Mouse (Mus musculus) left cerebral cortex, postnatal 36 days (tissue): ENCODE data around the gene Fam83f. TPM values are rescaled to one million over a fixed set of nuclear protein-coding genes. Genes with fewer than 3 reads are reported as not detected.

Source experiments
- DNase-seq, 2 experiments: peaks; one replicate each; pipeline ENCODE4 v3.0.0; 2021 to 2022; ENCODE audit warnings: low spot score in 2 of 2, mixed read lengths in 1 of 2
- intact Hi-C: fragments of 180-260 bp; cut with DNase I; formaldehyde crosslinking; loops from one replicate; pipeline ENCODE4 v1.15.1; 2025
- total RNA-seq, 2 experiments: library from RNA; stranded (reverse); gene quantifications; 2 replicates each; pipeline ENCODE4 v1.2.3; 2021

The Fam83f gene
- under 1 TPM; 0.39 TPM for total RNA-seq

GRCm38 (mm10) chr15:80671295-80672252 is at the start of gene Fam83f:
Gene Fam83f (plus strand): TSS chr15:80671847.
- intact Hi-C loops: no loop called here
- DNase-seq: no peak

- DNase-seq: no peak
- intact Hi-C loops: no loop called here
Observed at GRCm38 (mm10) chr15:80623171-80623837, 48.3 kb upstream of the Fam83f start.

DNA sequence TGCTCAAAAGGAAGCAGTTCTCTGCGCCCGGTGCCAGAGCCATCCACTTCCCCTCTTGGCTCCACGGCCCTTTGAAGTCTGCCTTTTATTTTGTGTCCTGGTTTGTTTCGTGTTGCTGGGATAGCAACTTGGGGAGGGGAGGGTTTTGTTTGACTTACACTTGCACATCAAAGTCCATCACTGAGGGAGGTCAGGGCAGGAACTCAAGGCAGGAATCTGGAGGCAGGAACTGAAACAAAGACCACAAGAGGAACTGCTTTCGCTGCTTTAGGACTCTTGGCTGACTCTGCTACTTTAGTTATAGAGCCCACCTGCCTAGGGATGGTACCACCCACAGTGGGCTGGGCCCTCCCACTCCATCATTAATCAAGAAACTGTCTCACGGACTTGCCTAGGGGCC is 45.2 kb upstream of the Fam83f start:
- no peak for DNase-seq
- intact Hi-C loops: loop anchor here (5.0 kb wide), 1 partner anchor 359 kb away; no protein-coding TSS in a partner anchor

DNA sequence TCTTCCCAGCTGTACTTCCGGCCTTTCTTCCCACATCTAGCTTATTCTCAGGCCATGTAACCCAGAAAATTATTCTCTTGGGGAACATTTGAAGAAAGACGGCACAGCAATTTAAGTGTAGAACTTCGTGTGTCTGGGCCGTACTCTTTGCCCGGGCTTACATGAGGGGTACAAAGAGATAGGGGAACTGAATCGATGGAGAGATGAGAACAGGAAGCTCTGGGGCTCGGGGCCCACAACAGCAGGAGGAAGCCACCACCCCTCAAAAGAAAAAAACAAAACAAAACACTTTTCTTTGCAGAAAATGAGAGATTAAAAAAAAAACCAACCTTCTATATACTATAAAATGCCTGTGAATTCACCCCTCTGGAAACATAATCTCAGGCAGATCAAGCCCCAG is 41.5 kb upstream of the Fam83f start:
- intact Hi-C loops: loop anchor here (5.0 kb wide), 2 partner anchors 128 to 343 kb away; partner anchors contain the start of gene Cacna1i

DNA sequence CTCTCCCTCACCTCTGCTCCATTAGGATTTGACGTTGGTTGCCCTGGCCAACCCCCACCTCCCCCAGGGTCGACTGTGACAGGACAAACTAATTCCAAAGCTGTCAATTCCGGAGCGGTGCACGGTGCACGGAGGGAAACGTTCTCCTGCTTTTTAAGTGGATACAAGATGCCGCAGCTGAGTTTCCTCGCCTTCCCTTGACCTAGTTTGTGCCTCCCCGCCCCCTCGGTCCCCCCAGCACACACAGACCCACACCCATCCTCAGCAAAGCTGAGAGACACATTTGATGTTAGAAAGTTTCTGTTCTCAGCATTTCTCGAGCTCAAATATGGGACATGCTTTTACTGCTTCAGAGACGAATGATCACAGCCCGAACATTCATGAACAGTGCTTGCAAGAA is 40.9 kb upstream of the Fam83f start:
- DNase-seq: no peak
- intact Hi-C loops: loop anchor here (5.0 kb wide), 2 partner anchors 128 to 343 kb away; partner anchors contain the start of gene Cacna1i

More for the DNA sequence above, 41.5 kb upstream of the Fam83f start:
- DNase-seq: no peak

- DNase-seq: no peak
- intact Hi-C loops: loop anchor here (5.0 kb wide), 2 partner anchors 129 to 344 kb away; partner anchors contain the start of gene Cacna1i
Observed at GRCm38 (mm10) chr15:80631311-80631710, 40.3 kb upstream of the Fam83f start.

- intact Hi-C loops: loop anchor here (5.0 kb wide), 2 partner anchors 130 to 345 kb away; partner anchors contain the start of gene Cacna1i
- peak; percentile 50 to 76 for DNase-seq
Observed at GRCm38 (mm10) chr15:80632280-80632893, 39.3 kb upstream of the Fam83f start.

DNA sequence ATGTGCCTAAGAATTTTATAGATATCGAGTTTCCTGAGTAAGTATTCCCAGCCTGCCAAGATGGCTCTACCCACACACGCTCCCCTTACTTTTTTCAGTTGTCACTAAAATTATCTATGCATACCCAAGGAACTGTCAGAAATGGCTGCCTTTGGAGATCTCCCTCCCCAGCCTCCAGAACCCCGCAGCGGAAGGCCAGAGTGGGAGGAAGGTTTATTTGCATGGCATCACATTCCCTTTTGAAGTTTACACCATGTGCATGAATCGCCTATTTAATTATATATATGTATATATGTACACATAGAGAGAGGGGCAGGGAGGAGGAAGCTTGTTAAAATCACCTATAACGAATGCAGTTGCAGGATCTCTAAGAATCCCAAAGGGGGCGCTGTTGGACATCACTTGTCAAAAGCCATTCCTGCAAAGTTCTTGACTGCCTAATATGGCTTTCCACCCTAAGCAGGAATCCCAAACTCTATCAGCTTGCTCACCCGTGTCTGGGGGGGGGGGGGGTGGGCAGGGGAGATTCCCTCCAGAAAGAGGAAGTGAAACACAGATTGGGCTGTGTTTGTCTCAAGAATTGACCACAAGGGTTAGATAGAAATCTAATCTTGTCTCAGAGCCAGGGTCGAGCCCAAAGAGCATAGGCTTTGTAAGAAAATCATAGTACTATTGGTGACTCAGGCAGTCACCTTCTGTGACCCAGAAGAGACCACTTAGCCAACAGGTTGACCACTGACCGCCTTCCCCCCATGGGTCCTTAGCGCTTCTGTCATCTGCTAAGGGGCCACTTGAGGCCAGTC is 37.1 kb upstream of the Fam83f start:
- intact Hi-C loops: loop anchor here (1.0 to 5.0 kb wide), 3 partner anchors 60 to 347 kb away; partner anchors contain the start of gene Cacna1i
- DNase-seq: peak; percentile 71 to 80

DNA sequence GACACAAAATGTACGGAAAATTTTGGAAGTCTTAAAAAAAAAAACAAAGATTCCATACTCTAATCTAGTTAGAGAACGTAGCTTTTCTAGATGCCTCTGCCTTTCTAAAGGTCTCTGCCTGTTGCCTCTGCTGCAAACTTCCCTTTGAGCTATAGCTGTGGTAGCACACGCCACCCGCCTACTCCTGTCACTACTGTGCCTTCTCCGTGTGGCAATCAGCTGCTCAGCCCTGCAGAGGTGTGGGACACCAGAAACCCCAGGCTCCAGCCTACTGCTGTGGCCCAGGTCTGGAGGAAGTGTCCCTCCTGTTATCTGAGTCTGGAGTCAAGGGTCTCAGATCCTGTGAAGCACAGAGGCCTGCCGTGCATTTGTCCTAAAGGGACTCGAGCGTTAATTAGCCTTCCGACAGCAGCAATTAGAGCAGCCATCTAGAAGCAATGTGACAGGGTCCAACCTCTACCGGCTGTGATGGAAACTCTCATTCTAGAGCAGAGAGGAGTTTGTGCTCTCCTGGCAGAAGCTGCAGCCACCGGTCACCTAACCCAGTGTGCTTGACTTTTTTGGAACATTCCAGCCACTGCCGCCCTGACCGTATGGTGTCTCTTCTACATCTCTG is 34.8 kb upstream of the Fam83f start:
- DNase-seq: no peak
- intact Hi-C loops: no loop called here

DNA sequence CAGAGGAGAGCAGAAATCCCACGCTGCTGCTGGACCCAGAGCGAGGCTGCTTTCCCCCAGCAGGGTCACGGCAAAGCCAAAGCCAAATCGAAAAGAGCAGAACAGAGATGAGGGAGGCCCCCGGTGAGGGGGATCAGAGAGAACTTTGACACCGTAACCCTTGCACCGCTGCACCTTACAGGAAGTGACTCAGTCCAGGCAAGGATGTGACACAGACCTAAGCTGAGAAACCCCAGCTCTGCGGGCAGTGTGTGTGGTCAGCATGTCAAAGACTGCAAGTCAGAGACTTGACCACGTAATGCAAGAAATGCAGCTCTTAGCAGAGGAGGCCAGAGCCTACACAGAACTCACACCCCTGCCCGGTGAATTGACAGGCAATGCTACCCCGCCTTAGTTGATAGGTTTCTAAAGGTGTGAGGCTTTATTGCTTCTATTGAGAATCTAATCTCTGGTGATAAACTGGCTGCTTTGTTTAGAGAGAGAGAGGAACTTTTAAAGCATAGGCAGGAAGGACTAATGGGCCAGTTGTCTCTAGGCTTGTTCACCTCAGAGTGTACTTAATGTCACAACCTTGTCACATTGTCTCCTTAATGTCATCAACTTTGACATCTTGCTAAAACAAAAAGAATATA is 32.5 kb upstream of the Fam83f start:
- no peak for DNase-seq
- intact Hi-C loops: no loop called here

DNA sequence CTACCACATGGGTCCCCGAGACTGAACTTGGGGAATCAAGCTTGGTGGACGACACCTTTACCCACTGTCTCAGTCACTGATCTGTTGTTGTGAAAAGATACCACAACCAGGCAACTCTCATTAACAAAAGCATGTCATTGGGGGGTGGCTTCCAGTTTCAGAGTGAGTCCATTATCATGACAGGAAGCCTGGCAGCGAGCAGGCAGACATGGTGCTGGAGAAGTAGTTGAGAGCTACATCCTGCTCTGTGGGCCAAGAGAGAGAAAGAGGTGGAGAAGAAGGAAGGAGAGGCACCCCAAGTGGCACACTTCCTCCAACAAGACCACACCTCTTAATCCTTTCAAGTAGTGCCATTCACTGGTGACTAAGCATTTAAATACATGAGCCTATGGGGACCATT is 31.8 kb upstream of the Fam83f start:
- intact Hi-C loops: no loop called here
- no peak for DNase-seq

- no peak for DNase-seq
- intact Hi-C loops: no loop called here
Observed at GRCm38 (mm10) chr15:80641702-80642435, 29.8 kb upstream of the Fam83f start.

DNA sequence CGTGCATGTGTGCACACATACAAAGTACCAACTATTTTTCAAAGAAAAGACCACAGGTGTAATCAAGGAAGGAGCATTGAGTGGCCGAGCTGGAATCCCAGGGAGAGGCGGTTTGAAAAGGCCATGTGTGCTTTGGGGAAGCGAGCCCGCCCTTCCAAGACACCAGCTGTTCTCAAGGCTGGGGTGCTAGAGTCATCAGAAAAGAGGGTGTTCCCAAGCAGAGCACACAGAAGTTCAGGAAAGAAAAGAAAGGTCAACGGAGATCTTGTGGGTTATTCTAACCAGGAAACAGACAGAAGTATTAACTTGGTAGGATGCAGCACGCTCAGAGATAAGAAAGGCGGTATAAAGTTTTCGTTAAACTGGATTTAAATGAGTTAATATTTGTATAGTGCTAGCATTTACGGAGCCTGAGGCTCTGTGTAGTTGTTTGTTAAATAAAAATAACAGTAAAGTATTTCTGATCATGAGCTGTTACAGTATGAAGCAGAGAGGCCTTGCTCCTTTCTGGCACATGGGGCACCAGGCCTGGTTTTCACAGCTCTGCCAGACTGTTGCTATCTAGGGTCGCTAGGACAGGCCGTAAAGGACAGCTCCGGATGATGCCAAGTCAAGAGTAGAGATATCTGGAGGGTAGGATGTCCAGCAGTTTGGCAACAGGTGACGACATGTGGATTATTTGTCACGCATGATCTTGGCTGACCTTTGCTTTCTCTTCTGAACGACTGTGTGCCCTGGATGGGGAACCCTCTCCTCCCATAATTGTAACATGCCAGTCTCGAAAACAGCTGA is 26.4 kb upstream of the Fam83f start:
- intact Hi-C loops: no loop called here

GRCm38 (mm10) chr15:80648977-80649606 is 22.6 kb upstream of the Fam83f start:
- intact Hi-C loops: no loop called here
- DNase-seq: peak in 1 of 2 experiments; percentile 47

More for the DNA sequence above, 26.4 kb upstream of the Fam83f start:
- no peak for DNase-seq

GRCm38 (mm10) chr15:80650412-80650811 is 21.2 kb upstream of the Fam83f start:
- DNase-seq: no peak
- intact Hi-C loops: no loop called here

GRCm38 (mm10) chr15:80653865-80654264 is 17.8 kb upstream of the Fam83f start:
- intact Hi-C loops: no loop called here
- DNase-seq: no peak
